Mouse (Mus musculus) spleen, adult 12 weeks (tissue): ENCODE data around the gene Nhsl1.

Experiments
- DNase-seq: peaks from one replicate; pipeline ENCODE4 v3.0.0; 2022; ENCODE audit warnings: low spot score

Nhsl1 gene

GRCm38 (mm10) chr10:18347231-18347630 lies 28.4 kb downstream of the Nhsl1 start:
- no peak for DNase-seq

DNA sequence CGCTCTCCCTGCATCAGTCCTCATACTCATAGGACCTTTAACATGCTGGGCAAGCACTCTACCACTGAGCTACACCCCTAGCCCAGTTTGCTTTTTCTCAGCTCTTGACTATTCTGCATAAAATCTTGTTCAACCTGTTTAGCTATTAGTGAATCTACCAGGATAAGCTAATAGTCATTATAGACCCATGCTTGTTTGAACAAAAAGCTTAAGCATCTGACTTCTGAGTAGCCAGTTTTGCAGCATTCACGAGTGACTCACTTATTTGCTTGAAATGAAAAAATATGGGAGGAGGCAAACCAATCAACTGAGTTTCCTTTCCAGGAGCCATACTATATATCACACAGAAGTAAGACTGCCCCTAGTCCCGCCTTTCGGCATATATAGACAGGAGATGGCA lies 32.0 kb downstream of the Nhsl1 start:
- DNase-seq: no peak

GRCm38 (mm10) chr10:18352937-18353336 lies 34.2 kb downstream of the Nhsl1 start:
- no peak for DNase-seq

GRCm38 (mm10) chr10:18354103-18354502 lies 35.3 kb downstream of the Nhsl1 start:
- no peak for DNase-seq

GRCm38 (mm10) chr10:18356461-18356860 lies 37.7 kb downstream of the Nhsl1 start:
- DNase-seq: no peak

GRCm38 (mm10) chr10:18357212-18357611 lies 38.4 kb downstream of the Nhsl1 start:
- DNase-seq: no peak

DNA sequence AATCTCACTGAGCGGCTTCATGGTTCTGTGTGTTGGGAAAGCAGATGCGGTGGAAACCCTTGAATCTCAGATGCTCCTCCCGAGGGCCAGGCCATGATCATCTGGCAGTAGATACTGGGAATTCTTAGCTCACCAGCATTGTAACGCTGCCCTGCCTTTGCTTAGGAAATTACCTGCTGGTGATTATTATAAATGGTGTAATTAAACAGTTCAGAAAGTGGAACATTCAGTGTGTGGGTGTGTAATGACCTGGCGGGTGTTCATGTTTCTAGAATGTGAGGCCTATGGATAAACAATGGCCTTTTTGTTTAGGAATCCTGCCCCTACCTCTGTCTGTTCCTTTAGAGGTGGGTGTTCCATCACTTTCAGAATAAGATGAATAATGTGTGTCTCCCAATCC lies 39.7 kb downstream of the Nhsl1 start:
- no peak for DNase-seq

DNA sequence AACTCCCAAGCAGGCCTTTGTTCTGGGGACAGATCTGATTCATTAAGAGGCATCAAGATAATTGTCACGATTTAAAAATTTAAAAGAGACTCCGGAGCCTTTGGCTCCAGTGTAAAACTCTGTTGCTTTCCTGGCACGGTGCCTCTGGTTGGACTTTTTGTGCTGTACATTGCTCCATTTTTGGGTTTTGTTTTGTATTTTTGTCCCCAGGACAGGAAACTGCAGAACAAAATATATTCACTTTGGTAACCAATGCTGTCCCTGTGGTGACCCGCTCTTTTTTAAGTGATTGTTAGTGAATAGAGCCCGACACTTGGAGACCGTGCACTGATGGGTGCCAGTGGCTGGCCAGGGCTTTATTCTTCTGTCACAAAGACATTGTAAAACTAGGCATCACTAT lies 41.4 kb downstream of the Nhsl1 start:
- DNase-seq: no peak

- no peak for DNase-seq
Measured at GRCm38 (mm10) chr10:18365432-18365831, 46.6 kb downstream of the Nhsl1 start.

DNA sequence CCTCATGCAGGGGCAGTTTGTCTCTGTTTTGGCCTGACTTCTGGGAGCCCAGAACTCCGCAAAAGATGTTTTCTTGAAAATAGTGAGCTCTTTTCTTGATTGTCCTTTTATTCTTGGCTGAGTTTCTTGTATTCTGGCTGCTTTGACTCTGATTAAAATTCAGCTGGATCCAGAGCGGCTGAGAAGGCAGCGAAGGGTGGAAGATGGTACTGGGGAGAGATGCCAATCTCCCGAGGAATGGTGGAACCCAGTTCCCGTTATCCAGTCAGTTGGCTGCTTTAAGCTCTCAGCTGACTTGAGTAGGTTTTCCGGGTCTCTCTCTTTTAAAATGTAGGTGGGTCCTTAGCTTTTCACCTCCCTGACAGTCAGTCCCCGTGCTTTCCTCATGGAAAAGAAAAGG lies 47.9 kb downstream of the Nhsl1 start:
- no peak for DNase-seq

DNA sequence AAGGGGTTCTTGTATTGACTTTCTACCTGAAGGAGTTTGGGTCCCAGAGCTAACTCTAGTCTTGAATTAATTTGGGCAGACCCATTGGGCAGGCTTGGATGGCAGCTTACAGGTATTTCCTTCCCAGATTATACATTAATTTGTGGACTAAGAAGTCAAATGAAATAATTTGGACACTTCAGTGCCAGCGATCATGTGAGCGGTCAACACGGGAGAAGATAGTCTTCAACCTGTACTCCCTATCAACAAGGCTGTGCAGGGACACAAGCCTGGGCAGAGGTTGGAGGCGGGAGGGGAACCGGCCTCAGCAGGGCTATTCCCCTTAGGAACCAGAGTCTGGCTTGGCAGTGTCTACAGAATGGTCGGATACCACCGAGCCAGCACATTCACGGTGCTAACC lies 49.3 kb downstream of the Nhsl1 start:
- DNase-seq: no peak

DNA sequence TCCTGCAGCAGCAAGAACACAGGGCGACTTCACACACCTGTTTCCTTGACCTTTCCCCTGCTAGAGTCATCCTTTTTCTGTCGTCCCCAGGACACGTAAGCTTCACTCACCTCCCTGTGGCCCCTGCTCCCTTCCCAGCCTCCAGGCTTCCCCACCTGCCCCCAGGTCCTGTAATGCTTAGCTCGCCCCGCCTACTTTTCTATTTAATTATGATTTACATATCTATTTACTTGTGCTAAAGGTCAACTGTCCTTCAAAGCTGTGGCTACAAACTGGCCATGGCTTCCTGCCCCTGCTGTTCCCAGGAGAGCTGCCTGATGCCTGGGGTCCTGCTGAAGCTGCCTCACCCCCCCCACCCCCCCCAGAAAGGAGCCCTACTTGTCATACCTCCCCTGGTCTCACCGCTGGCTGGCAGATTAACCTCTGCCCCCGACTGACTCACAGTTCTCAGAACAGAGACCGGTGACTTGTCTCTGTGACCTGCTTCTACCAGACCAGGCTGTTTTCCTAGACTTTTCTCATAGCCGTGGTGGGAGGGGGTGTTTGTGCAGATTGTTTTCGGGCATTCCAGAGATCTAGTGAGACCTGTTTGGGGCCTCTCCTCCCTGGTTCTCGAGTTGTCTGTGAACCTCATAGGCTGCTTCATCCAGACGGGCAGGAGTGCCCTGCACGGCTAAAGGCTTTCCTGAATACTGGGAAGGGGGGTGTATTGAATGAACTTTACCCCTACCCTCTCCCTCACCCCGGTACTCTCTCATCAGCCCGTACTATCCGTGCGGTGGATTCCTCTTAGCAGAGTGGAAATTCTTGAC lies 51.9 kb downstream of the Nhsl1 start:
- DNase-seq: no peak

DNA sequence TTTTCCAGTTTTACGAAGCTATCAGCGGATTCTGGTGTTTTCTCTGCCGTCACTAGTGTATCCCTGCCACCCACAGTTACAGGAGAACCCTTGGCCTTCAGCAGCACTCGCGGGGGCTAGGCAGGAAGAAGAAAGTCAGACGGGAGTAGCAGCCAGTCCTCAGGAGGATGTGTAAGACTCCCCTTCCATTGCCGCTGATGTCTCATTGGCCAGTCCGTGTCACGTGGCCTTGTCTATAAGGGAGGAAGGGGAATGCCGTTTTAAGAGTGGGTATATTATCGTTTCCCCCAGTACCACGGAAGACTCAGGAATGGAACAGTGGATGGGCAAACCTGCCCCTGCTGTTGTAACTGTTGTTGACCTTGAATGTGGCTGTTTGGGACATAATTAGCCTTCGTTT lies 53.1 kb downstream of the Nhsl1 start:
- DNase-seq: no peak

DNA sequence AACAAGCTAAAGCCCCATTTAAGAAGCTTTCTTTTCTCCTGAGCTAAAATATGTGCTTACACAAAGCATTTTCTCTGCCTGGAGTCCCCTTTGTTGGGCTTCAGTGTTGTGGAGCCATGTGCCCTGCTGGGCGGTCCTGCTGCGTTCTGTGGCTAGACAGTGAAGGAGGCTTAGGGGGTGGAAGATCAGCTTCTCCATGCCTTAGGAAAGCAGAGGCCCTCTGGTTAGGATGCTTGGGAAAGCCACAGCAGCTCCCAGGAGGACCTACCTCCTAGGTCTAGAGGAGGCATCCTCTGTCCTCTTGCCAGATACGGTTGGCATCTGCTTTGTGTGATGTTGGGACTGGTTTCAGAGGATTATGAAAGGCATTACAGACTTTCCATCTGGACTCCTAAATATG lies 56.5 kb downstream of the Nhsl1 start:
- no peak for DNase-seq

DNA sequence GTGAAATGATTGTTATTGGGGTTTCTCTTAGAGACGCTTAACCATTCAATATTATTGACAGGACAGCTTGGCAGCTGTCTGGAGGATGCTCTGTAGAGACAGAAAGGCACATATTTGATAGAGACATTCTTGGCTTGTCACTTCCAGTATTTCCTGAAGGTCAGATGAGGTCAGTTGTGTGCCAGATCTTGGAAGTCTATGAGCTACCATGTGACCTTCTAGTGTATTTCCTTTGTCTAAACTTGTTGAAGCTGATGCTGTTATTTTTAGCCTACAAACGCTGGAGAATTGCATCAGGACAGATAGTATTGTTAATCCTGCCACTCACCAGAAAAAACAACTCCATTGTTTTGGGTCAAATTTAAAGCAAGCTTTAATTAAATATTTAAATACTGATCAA lies 66.0 kb downstream of the Nhsl1 start:
- DNase-seq: no peak

DNA sequence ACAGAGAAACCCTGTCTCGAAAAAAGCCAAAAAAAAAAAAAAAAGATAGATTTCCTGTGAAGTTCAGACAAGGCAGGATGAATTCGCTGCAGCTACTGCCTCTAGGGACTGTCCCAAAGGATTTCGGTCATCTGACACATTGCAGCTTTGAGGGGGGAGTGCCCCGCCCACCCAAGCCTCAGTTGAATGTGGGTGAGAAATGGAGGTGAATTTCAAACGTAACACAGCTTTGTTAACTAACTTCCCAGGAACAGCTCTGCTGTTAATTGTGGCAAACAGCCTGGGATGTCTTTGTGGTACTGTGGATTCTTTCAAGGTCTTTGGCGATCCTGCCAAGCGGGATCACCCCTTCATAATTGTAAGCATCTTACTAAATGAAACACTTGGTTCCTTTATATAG lies 67.4 kb downstream of the Nhsl1 start:
- no peak for DNase-seq

DNA sequence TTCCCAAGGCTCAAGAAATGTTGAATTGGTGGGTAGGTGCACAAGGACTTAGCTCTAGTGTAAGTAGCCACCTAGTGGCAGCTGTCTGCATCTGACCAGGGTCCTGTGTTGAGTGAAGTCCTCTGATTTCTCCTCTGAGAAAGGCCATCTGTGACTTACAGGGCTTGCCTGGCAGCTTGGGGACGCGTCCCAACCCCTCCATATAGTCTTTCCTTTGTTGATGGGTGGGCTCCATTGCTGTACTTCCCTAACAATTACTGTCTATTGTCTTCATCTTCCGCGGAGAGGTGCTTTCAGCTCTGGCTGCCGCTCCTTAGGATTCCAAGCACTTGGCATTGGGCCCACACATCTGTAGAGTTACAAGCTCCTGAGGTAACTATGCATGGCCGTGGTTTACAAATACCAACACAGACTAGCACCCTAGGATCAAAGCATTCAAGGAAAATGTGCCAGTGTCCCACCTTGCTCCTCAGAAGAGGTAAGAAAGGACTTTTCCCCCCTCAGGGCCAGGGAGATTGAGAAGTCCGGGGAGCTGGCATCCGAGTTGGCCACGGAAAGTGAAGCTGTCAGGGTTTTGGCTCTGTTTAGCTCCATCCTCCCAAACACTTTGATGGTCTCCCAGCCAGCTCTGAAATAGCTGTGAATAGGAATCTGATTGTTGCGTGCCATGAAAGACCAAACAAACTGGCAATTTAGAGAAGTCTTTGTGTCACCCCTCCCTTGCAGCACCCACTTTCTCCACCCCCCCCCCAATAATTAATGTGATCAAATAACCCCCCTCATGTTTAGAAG lies 70.2 kb downstream of the Nhsl1 start:
- no peak for DNase-seq

- no peak for DNase-seq
Measured at GRCm38 (mm10) chr10:18390004-18390403, 71.2 kb downstream of the Nhsl1 start.

- no peak for DNase-seq
Measured at GRCm38 (mm10) chr10:18391608-18392007, 72.8 kb downstream of the Nhsl1 start.

DNA sequence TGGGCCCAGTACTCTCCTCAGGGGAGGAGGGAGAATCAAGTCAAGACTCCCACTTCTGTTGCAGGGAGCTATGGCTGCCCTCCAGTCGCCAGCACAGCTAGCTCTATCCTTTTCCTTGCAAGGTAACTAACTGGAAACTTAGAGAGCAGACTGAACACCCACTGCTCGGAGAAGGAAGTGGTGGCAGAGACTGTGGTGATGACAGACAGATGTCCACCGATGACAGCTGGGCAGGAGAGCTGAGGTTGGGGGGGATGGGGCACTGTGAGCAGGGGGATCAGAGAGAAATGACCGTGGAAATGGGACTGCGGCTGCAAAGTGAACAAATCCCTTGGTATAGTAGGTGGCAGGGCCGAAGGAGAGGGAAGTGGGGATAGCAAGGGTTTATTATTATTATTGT lies 73.5 kb downstream of the Nhsl1 start:
- no peak for DNase-seq

GRCm38 (mm10) chr10:18393740-18394139 lies 75.0 kb downstream of the Nhsl1 start:
- no peak for DNase-seq

DNA sequence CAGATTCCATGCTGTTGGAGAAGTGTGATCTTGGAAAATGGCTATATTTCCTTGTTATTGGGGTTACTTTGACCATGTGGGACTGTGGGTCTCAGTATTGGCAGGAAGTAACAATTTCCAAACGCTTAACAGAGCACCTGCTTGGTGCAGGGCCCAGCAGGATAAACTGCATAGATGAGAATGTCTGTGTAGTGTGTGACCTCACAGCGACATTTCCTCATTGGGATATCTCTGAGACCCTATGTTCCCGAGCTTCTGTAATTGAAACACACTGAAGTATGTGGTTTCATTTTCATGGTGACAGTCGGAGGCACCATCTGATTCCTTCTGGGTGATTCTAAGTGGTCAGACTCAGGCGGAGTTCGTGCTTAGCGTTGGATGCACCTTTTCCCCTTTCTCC lies 75.5 kb downstream of the Nhsl1 start:
- no peak for DNase-seq

DNA sequence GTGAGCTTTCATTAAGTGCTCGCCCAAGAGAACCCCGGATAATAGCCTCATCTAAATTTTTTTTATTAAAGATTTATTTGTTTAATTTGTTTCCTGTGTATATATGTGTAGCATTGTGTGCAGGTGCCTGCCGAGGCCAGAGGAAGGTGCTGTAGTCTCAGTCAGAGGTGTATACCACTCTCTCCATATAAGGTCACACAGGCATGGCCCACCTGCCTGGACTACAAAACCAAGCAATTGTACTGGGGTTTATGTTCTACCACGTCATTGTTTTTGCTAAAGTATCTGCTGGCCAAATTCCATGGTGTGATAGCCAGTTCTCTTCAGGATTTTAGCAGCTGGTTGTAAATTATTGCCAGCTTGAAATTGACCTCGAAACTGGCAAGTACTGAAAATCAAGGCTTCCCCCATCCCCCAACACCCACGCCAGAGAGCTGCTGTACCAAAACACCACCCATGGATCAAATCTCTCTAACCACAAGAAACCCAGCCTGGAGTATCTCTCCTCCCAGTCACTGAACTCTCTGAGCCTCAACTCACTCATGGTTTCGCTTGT lies 81.4 kb downstream of the Nhsl1 start:
- no peak for DNase-seq
